Mouse (Mus musculus): ENCODE measurements around the gene Prx. TPM values are rescaled to one million over a fixed set of nuclear protein-coding genes. Genes with fewer than 3 reads are reported as not detected.

Prx gene
- polyA plus RNA-seq, 1 experiment from 2014 or later: 1.8 TPM

GRCm38 (mm10) chr7:27480506-27480905 is 18.6 kb upstream of the Prx start:
- ATAC-seq: no peak
- Histone ChIP-seq H3K4me2 (ENCODE audit: low read length) (no peak overlapping the region), H3K4me3 (ENCODE audit: low read length) (no peak overlapping the region), H3K4me1 (ENCODE audit: control insufficient read depth, insufficient read depth, low read depth, low read length) (peaks cover 4% of the 10 kb centered on the region; the same call in 1 of the 2 replicates), H3K36me3 (ENCODE audit: control insufficient read depth, insufficient read depth, low read length) (no peaks in the 10 kb centered on the region), H3K9ac (ENCODE audit: low read depth, low read length) (no peak overlapping the region), H3K27me3 (replicated peaks; ENCODE audit: control insufficient read depth, insufficient read depth, low read length) (no peaks in the 10 kb centered on the region), H3K27ac (ENCODE audit: low read depth, low read length) (no peak overlapping the region), H3K9me3 (ENCODE audit: control insufficient read depth, low read length) (no peaks in the 10 kb centered on the region)
- WGBS: 73% methylated on average over 3 of the region's 3 CpGs

- Histone ChIP-seq H3K9me3 (ENCODE audit: control insufficient read depth, low read length) (no peaks in the 10 kb centered on the region), H3K27ac (ENCODE audit: low read depth, low read length) (peak overlapping the region; percentile 47), H3K4me1 (ENCODE audit: control insufficient read depth, insufficient read depth, low read depth, low read length) (peaks cover 4% of the 10 kb centered on the region; the same call in 1 of the 2 replicates), H3K27me3 (replicated peaks; ENCODE audit: control insufficient read depth, insufficient read depth, low read length) (no peaks in the 10 kb centered on the region), H3K4me2 (ENCODE audit: low read length) (peak overlapping the region; percentile 63), H3K9ac (ENCODE audit: low read depth, low read length) (peak overlapping the region; percentile 58), H3K36me3 (ENCODE audit: control insufficient read depth, insufficient read depth, low read length) (no peaks in the 10 kb centered on the region), H3K4me3 (ENCODE audit: low read length) (peak overlapping the region; percentile 33)
- ATAC-seq: no peak; the same call in 1 of the 2 replicates
- WGBS: 16% methylated on average over 9 of the region's 11 CpGs
Measured at GRCm38 (mm10) chr7:27480927-27481626, 18.0 kb upstream of the Prx start.

DNA sequence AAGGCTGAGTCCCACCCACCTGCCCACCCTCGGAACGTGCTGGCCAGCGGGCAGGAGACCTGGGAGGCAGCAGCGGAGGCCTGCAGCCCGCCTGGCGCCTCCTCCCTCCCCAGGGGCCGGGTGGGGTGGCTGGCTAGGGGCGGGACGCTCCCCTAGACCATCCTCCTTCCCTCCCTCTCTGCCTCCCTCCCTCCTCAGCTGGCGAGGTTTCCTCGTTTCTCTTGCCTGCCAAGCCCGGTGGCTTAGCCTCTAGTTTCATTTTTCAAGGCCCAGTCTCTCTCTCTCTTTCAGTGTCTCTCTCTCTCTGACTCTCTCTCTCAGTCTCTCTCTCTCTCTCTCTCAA is 17.5 kb upstream of the Prx start:
- Histone ChIP-seq H3K9me3 (ENCODE audit: control insufficient read depth, low read length) (no peaks in the 10 kb centered on the region), H3K4me2 (ENCODE audit: low read length) (peak overlapping the region; percentile 63), H3K36me3 (ENCODE audit: control insufficient read depth, insufficient read depth, low read length) (no peaks in the 10 kb centered on the region), H3K9ac (ENCODE audit: low read depth, low read length) (peak overlapping the region; percentile 58), H3K27ac (ENCODE audit: low read depth, low read length) (peak overlapping the region; percentile 9; the same call in 1 of the 2 replicates), H3K4me3 (ENCODE audit: low read length) (peak overlapping the region; percentile 33), H3K4me1 (ENCODE audit: control insufficient read depth, insufficient read depth, low read depth, low read length) (peaks cover 7% of the 10 kb centered on the region), H3K27me3 (replicated peaks; ENCODE audit: control insufficient read depth, insufficient read depth, low read length) (no peaks in the 10 kb centered on the region)
- 3% methylated on average over 8 of the region's 12 CpGs for WGBS
- peak; percentile 71 for ATAC-seq

DNA sequence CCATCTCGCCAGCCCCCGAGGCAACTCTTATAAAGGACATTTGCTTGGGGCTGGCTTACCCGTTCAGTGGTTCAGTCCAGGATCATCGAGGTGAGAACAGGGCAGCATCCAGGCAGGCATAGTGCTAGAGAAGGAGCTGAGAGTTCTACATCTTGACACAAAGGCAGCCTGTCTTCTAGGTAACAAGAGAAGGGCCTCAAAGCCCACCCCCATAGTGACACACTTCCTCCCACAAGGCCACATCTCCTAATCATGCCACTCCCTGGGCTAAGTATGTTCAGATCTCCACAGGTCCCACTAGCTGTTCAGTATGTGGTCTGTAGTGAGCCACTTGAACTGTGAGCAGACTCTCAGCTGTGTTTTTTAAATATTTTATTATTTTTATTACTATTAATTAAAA is 15.3 kb upstream of the Prx start:
- Histone ChIP-seq H3K27me3 (replicated peaks; ENCODE audit: control insufficient read depth, insufficient read depth, low read length) (no peaks in the 10 kb centered on the region), H3K9me3 (ENCODE audit: control insufficient read depth, low read length) (no peaks in the 10 kb centered on the region), H3K4me3 (ENCODE audit: low read length) (no peak overlapping the region), H3K36me3 (ENCODE audit: control insufficient read depth, insufficient read depth, low read length) (no peaks in the 10 kb centered on the region), H3K27ac (ENCODE audit: low read depth, low read length) (no peak overlapping the region), H3K4me2 (ENCODE audit: low read length) (no peak overlapping the region), H3K9ac (ENCODE audit: low read depth, low read length) (no peak overlapping the region), H3K4me1 (ENCODE audit: control insufficient read depth, insufficient read depth, low read depth, low read length) (peaks cover 10% of the 10 kb centered on the region)
- no peak for ATAC-seq
- 88% methylated on average over 4 of the region's 4 CpGs for WGBS

DNA sequence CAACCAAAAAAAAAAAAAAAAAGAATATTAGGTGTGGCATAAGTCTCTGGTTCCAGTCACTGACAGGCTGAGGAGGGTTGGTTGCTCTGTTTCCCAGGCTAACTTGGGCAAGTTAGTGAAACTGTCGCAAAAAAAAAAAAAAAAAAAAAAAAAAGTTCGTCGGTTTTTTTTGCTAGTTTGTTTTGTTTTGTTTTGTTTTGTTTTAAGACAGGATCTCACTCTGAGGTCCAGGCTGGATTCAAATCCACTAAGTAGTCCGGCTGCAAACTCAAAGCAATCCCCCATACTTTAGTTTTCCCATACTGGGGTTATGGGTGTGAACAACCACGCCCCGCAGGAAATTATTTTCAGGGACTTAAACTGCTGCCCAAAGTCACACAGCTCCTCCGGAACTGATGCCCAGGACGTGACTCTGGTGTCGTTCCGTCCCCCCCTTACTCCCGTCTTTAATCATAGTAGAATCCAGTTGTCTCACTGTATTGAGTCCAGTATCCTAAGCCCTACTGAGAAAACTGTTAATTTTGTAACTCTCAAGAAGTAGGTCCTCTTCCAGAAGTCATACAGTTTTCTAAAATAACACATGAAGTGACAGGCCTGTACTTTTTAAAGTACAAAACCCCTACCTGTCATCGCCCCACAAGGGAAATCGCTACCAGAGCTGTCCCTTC is 12.9 kb upstream of the Prx start:
- H3K4me3 ChIP-seq (ENCODE audit: low read length): peak overlapping the region; percentile 78
- peak overlapping the region; percentile 54 for H3K9ac ChIP-seq (ENCODE audit: low read depth, low read length)
- peak overlapping the region; percentile 55; the same call in 1 of the 2 replicates for H3K27ac ChIP-seq (ENCODE audit: low read depth, low read length)
- peaks cover 10% of the 10 kb centered on the region for H3K4me1 ChIP-seq (ENCODE audit: control insufficient read depth, insufficient read depth, low read depth, low read length)
- peak overlapping the region; percentile 69 for H3K4me2 ChIP-seq (ENCODE audit: low read length)
- H3K27me3 ChIP-seq (replicated peaks; ENCODE audit: control insufficient read depth, insufficient read depth, low read length): no peaks in the 10 kb centered on the region; the same call in 1 of the 2 replicates
- H3K36me3 ChIP-seq (ENCODE audit: control insufficient read depth, insufficient read depth, low read length): no peaks in the 10 kb centered on the region
- no peaks in the 10 kb centered on the region for H3K9me3 ChIP-seq (ENCODE audit: control insufficient read depth, low read length)
- WGBS: 7% methylated on average over 13 of the region's 13 CpGs
- peak; percentile 11 for ATAC-seq

- WGBS: under 1% methylated on average over 52 of the region's 80 CpGs
- peak within 1 kb of the TSS; percentile 78 for H3K4me3 ChIP-seq (ENCODE audit: low read length)
- H3K27me3 ChIP-seq (replicated peaks; ENCODE audit: control insufficient read depth, insufficient read depth, low read length): no peaks in the 10 kb centered on the region; the same call in 1 of the 2 replicates
- H3K4me1 ChIP-seq (ENCODE audit: control insufficient read depth, insufficient read depth, low read depth, low read length): peaks cover 6% of the 10 kb centered on the region
- no peaks in the 10 kb centered on the region for H3K9me3 ChIP-seq (ENCODE audit: control insufficient read depth, low read length)
- H3K36me3 ChIP-seq (ENCODE audit: control insufficient read depth, insufficient read depth, low read length): no peaks in the 10 kb centered on the region
- peak within 1 kb of the TSS; percentile 69 for H3K4me2 ChIP-seq (ENCODE audit: low read length)
- ATAC-seq: peak; percentile 98
- H3K27ac ChIP-seq (ENCODE audit: low read depth, low read length): peak within 1 kb of the TSS; percentile 90
- peak within 1 kb of the TSS; percentile 86 for H3K9ac ChIP-seq (ENCODE audit: low read depth, low read length)
Measured at GRCm38 (mm10) chr7:27486770-27487697, 12.1 kb upstream of the Prx start, which contains the start of gene Sertad1. Gene Sertad1 (plus strand): TSS chr7:27486910.

- Histone ChIP-seq H3K27ac (ENCODE audit: low read depth, low read length) (peak overlapping the region; percentile 90), H3K36me3 (ENCODE audit: control insufficient read depth, insufficient read depth, low read length) (no peaks in the 10 kb centered on the region), H3K4me3 (ENCODE audit: low read length) (peak overlapping the region; percentile 78), H3K27me3 (replicated peaks; ENCODE audit: control insufficient read depth, insufficient read depth, low read length) (no peaks in the 10 kb centered on the region; the same call in 1 of the 2 replicates), H3K9me3 (ENCODE audit: control insufficient read depth, low read length) (no peaks in the 10 kb centered on the region), H3K4me1 (ENCODE audit: control insufficient read depth, insufficient read depth, low read depth, low read length) (peaks cover 6% of the 10 kb centered on the region), H3K9ac (ENCODE audit: low read depth, low read length) (peak overlapping the region; percentile 86), H3K4me2 (ENCODE audit: low read length) (peak overlapping the region; percentile 69)
- ATAC-seq: no peak
- 3% methylated on average over 13 of the region's 13 CpGs for WGBS
Measured at GRCm38 (mm10) chr7:27487740-27488268, 11.3 kb upstream of the Prx start.

GRCm38 (mm10) chr7:27489270-27489869 is 9.8 kb upstream of the Prx start:
- no peak overlapping the region for H3K9ac ChIP-seq (ENCODE audit: low read depth, low read length)

More at GRCm38 (mm10) chr7:27489270-27489869, 9.8 kb upstream of the Prx start:
- Histone ChIP-seq H3K4me1 (ENCODE audit: control insufficient read depth, insufficient read depth, low read depth, low read length) (peaks cover 6% of the 10 kb centered on the region), H3K4me3 (ENCODE audit: low read length) (no peak overlapping the region), H3K27me3 (replicated peaks; ENCODE audit: control insufficient read depth, insufficient read depth, low read length) (no peaks in the 10 kb centered on the region; the same call in 1 of the 2 replicates), H3K9me3 (ENCODE audit: control insufficient read depth, low read length) (no peaks in the 10 kb centered on the region), H3K36me3 (ENCODE audit: control insufficient read depth, insufficient read depth, low read length) (no peaks in the 10 kb centered on the region), H3K4me2 (ENCODE audit: low read length) (no peak overlapping the region), H3K27ac (ENCODE audit: low read depth, low read length) (no peak overlapping the region)
- ATAC-seq: no peak
- 93% methylated on average over 24 of the region's 25 CpGs for WGBS

Measured in hindbrain, embryonic 16.5 days (tissue).